Mouse (Mus musculus): ENCODE data around the gene Gnptab. TPM values are rescaled to one million over a fixed set of nuclear protein-coding genes. Genes with fewer than 3 reads are reported as not detected.
"Not testable (repeated sequence)": the region's sequence is repeated elsewhere in the genome, so short reads cannot be mapped to it uniquely, and the experiment has no call there.

Gene Gnptab
- total RNA-seq, 1 experiment = 25.1 TPM

- Histone ChIP-seq H3K4me1 (ENCODE audit: control insufficient read depth in 2 of 2, insufficient read depth in 2 of 2, low read length in 2 of 2, poor library complexity in 1 of 2) (peaks cover 0 to 3% of the 10 kb centered on the region in 2 experiments; a peak in 2 of 4 replicates), H3K27ac (ENCODE audit: insufficient read depth, low read depth, low read length, poor library complexity, severe bottlenecking) (peak within 1 kb of the TSS; percentile 43; the same call in 1 of the 2 replicates), H3K4me3 (ENCODE audit: insufficient read depth in 1 of 2, low read depth in 1 of 2, low read length in 2 of 2, poor library complexity in 1 of 2, severe bottlenecking in 1 of 2) (peak within 1 kb of the TSS; percentile 71 to 75), H3K36me3 (ENCODE audit: control insufficient read depth, insufficient read depth, low read length, poor library complexity, severe bottlenecking) (no peaks in the 10 kb centered on the region), H3K9ac (ENCODE audit: insufficient read depth, low read depth, low read length, poor library complexity, severe bottlenecking) (peak within 1 kb of the TSS; percentile 82), H3K9me3 (ENCODE audit: control insufficient read depth, insufficient read depth, low read depth, low read length) (no peaks in the 10 kb centered on the region)
- DNase-seq (ENCODE audit: low read depth, low spot score) = peak; percentile 29
- in situ Hi-C loops (cut with MboI; ENCODE audit: low sequenced_read_pairs in 2 of 2, unreplicated experiment in 2 of 2) = no loop called here
- peak; percentile 56; the same call in 1 of the 2 replicates for TF ChIP-seq HCFC1 (IDR thresholded peaks at IDR 0.05; ENCODE audit: borderline replicate concordance, insufficient read depth, low read length)
- no peak for TF ChIP-seq MAFK (IDR thresholded peaks at IDR 0.05; ENCODE audit: insufficient read depth, low read depth, low read length)
Measured at GRCm38 (mm10) chr10:88459502-88459992, 80.6 kb downstream of the Gnptab start, which contains the start of gene Sycp3. Gene Sycp3, plus strand, starts transcription at chr10:88459569.

GRCm38 (mm10) chr10:88460122-88460820, 81.3 kb downstream of the Gnptab start:
- peak overlapping the region; percentile 71 to 75 for H3K4me3 ChIP-seq (ENCODE audit: insufficient read depth in 1 of 2, low read depth in 1 of 2, low read length in 2 of 2, poor library complexity in 1 of 2, severe bottlenecking in 1 of 2)
- H3K4me1 ChIP-seq (ENCODE audit: control insufficient read depth in 2 of 2, insufficient read depth in 2 of 2, low read length in 2 of 2, poor library complexity in 1 of 2) = peaks cover 0 to 3% of the 10 kb centered on the region in 2 experiments; a peak in 2 of 4 replicates
- H3K9me3 ChIP-seq (ENCODE audit: control insufficient read depth, insufficient read depth, low read depth, low read length) = no peaks in the 10 kb centered on the region
- TF ChIP-seq HCFC1 (IDR thresholded peaks at IDR 0.05; ENCODE audit: borderline replicate concordance, insufficient read depth, low read length) = peak; percentile 30; the same call in 1 of the 2 replicates
- TF ChIP-seq ZC3H11A (IDR thresholded peaks at IDR 0.05; ENCODE audit: borderline replicate concordance, low read depth, low read length) = no peak
- H3K9ac ChIP-seq (ENCODE audit: insufficient read depth, low read depth, low read length, poor library complexity, severe bottlenecking) = peak overlapping the region; percentile 82
- H3K36me3 ChIP-seq (ENCODE audit: control insufficient read depth, insufficient read depth, low read length, poor library complexity, severe bottlenecking) = no peaks in the 10 kb centered on the region
- in situ Hi-C loops (cut with MboI; ENCODE audit: low sequenced_read_pairs in 2 of 2, unreplicated experiment in 2 of 2) = no loop called here
- H3K27ac ChIP-seq (ENCODE audit: insufficient read depth, low read depth, low read length, poor library complexity, severe bottlenecking) = peak overlapping the region; percentile 43; the same call in 1 of the 2 replicates
- DNase-seq (ENCODE audit: low read depth, low spot score) = peak; percentile 30

DNA sequence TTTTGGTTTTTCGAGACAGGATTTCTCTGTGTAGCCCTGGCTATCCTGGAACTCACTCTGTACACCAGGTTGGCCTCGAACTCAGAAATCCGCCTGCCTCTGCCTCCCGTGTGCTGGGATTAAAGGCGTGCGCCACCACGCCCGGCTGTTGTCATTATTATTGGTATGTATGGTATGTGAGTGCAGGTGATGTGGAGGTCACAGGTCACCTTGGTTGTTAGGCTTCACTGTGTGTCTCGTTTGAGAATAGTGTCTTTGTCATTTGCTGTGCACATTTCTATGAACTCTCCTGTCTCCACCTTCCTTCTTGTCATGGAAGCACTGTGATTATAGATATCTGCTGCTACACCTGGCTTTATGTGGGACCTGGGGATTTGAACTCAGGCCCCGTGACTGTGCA, 103.9 kb downstream of the Gnptab start:
- DNase-seq (ENCODE audit: low read depth, low spot score); H3K4me1 ChIP-seq (ENCODE audit: control insufficient read depth in 2 of 2, insufficient read depth in 2 of 2, low read length in 2 of 2, poor library complexity in 1 of 2); H3K9me3 ChIP-seq (ENCODE audit: control insufficient read depth, insufficient read depth, low read depth, low read length); H3K27ac ChIP-seq (ENCODE audit: insufficient read depth, low read depth, low read length, poor library complexity, severe bottlenecking); H3K9ac ChIP-seq (ENCODE audit: insufficient read depth, low read depth, low read length, poor library complexity, severe bottlenecking); H3K36me3 ChIP-seq (ENCODE audit: control insufficient read depth, insufficient read depth, low read length, poor library complexity, severe bottlenecking); in situ Hi-C loops (cut with MboI; ENCODE audit: low sequenced_read_pairs in 2 of 2, unreplicated experiment in 2 of 2); H3K4me3 ChIP-seq (ENCODE audit: insufficient read depth in 1 of 2, low read depth in 1 of 2, low read length in 2 of 2, poor library complexity in 1 of 2, severe bottlenecking in 1 of 2): not testable (repeated sequence)

DNA sequence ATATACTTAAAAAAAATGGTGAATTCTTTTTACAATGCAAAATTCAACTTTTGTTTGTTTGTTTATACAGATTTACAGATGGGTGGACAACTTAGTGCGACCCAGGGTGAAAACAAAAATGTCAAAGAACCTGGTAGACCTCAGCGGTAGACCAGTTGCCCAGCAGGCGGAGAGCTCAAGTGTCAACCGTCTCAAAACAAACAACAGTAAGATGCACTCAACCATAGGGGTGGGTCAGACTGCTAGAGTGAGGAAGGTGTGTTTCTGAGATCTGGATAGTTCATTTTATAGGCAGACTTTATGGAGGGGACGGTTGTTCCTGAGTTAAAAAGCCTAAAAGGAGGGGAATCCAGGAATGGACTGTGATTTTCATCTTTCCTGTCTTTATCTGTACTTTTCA, 109.7 kb downstream of the Gnptab start:
- Histone ChIP-seq H3K9me3 (ENCODE audit: control insufficient read depth, insufficient read depth, low read depth, low read length) (no peaks in the 10 kb centered on the region), H3K4me3 (ENCODE audit: insufficient read depth in 1 of 2, low read depth in 1 of 2, low read length in 2 of 2, poor library complexity in 1 of 2, severe bottlenecking in 1 of 2) (no peak overlapping the region), H3K27ac (ENCODE audit: insufficient read depth, low read depth, low read length, poor library complexity, severe bottlenecking) (no peak overlapping the region), H3K4me1 (ENCODE audit: control insufficient read depth in 2 of 2, insufficient read depth in 2 of 2, low read length in 2 of 2, poor library complexity in 1 of 2) (peaks cover 0 to 2% of the 10 kb centered on the region in 2 experiments; a peak in 1 of 4 replicates), H3K9ac (ENCODE audit: insufficient read depth, low read depth, low read length, poor library complexity, severe bottlenecking) (no peak overlapping the region), H3K36me3 (ENCODE audit: control insufficient read depth, insufficient read depth, low read length, poor library complexity, severe bottlenecking) (no peaks in the 10 kb centered on the region)
- no peak for DNase-seq (ENCODE audit: low read depth, low spot score)
- TF ChIP-seq CHD2 (IDR thresholded peaks at IDR 0.05; ENCODE audit: low read depth, low read length) (no peak), ZC3H11A (IDR thresholded peaks at IDR 0.05; ENCODE audit: borderline replicate concordance, low read depth, low read length) (no peak), ZNF384 (IDR thresholded peaks at IDR 0.05; ENCODE audit: low read depth, low read length) (no peak), MAFK (IDR thresholded peaks at IDR 0.05; ENCODE audit: insufficient read depth, low read depth, low read length) (no peak), HCFC1 (IDR thresholded peaks at IDR 0.05; ENCODE audit: borderline replicate concordance, insufficient read depth, low read length) (no peak)
- in situ Hi-C loops (cut with MboI; ENCODE audit: low sequenced_read_pairs in 2 of 2, unreplicated experiment in 2 of 2) = no loop called here

DNA sequence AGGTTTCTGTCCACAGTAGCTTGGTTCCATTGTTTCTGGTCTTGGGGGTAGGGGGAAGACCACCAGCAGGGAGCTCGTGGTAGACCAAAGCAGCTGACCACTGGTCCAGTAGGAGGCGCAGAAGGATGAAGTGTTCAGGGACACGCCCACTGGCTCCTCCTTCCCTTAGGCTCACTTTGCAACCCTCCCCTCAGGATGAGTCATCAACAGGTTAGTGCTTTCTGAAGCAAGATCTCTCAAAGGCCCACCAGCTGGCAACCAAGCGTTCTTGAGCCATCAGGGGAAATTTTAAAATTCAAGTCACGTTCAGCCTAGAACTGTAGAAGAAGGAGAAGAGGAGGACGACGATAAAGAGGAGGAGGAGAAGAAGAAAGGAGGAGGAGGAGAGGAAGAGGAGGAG, 112.7 kb downstream of the Gnptab start:
- H3K36me3 ChIP-seq (ENCODE audit: control insufficient read depth, insufficient read depth, low read length, poor library complexity, severe bottlenecking) = no peaks in the 10 kb centered on the region

More for the DNA sequence above, 112.7 kb downstream of the Gnptab start:
- in situ Hi-C loops (cut with MboI; ENCODE audit: low sequenced_read_pairs in 2 of 2, unreplicated experiment in 2 of 2) = no loop called here
- Histone ChIP-seq H3K9me3 (ENCODE audit: control insufficient read depth, insufficient read depth, low read depth, low read length) (no peaks in the 10 kb centered on the region), H3K27ac (ENCODE audit: insufficient read depth, low read depth, low read length, poor library complexity, severe bottlenecking) (no peak overlapping the region), H3K4me3 (ENCODE audit: insufficient read depth in 1 of 2, low read depth in 1 of 2, low read length in 2 of 2, poor library complexity in 1 of 2, severe bottlenecking in 1 of 2) (no peak overlapping the region), H3K9ac (ENCODE audit: insufficient read depth, low read depth, low read length, poor library complexity, severe bottlenecking) (no peak overlapping the region), H3K4me1 (ENCODE audit: control insufficient read depth in 2 of 2, insufficient read depth in 2 of 2, low read length in 2 of 2, poor library complexity in 1 of 2) (peaks cover 4 to 10% of the 10 kb centered on the region in 2 experiments; a peak in 2 of 4 replicates)
- DNase-seq (ENCODE audit: low read depth, low spot score) = peak; percentile 17
- TF ChIP-seq CHD2 (IDR thresholded peaks at IDR 0.05; ENCODE audit: low read depth, low read length) (no peak), ZNF384 (IDR thresholded peaks at IDR 0.05; ENCODE audit: low read depth, low read length) (no peak)

Measured in ES-E14 (cell line).